Mouse (Mus musculus) Patski (cell line): Measurements from ENCODE around the gene Mrps23. TPM values are rescaled to one million over a fixed set of nuclear protein-coding genes. Genes with fewer than 3 reads are reported as not detected.

ENCODE experiments used
- ATAC-seq: fragments of 100-300 bp; one replicate; pipeline ENCODE4 v1.8.0; 2021
- CTCF ChIA-PET: fragments of 350-600 bp; sonication (Branson Sonifier 250); formaldehyde crosslinking; loops from one replicate; lab custom pipeline; 2022; ENCODE audit warnings: inconsistent platforms; lab: Charles Lee
- POLR2A ChIA-PET: fragments of 350-600 bp; sonication (Branson Sonifier 250); formaldehyde crosslinking; loops from one replicate; lab custom pipeline; 2022; ENCODE audit warnings: antibody characterized with exemption, inconsistent platforms; lab: Charles Lee
- DNase-seq: peaks from one replicate; pipeline ENCODE4 v3.0.0-alpha.2; 2011; ENCODE audit warnings: low read depth, low spot score
- H3K27me3 ChIP-seq: fragments of 371-371 bp; one replicate; pipeline ENCODE4 v1.5.1; 2021
- CTCF ChIP-seq: fragments of 100-300 bp; IDR thresholded peaks from one replicate; pipeline ENCODE4 v1.5.1; 2021
- in situ Hi-C: fragments of 300-500 bp; cut with MboI; formaldehyde crosslinking; loops from 3 replicates; pipeline ENCODE4 v1.11.1; 2018; ENCODE audit warnings: low pct_unique_long_range_greater_than_20kb, mixed read lengths
- polyA plus RNA-seq: library from polyadenylated mRNA; unstranded; gene quantifications from one replicate; pipeline ENCODE4 v1.2.3, GENCODE M21; 2021

The Mrps23 gene
- polyA plus RNA-seq, 1 experiment from 2014 or later: 105 TPM

DNA sequence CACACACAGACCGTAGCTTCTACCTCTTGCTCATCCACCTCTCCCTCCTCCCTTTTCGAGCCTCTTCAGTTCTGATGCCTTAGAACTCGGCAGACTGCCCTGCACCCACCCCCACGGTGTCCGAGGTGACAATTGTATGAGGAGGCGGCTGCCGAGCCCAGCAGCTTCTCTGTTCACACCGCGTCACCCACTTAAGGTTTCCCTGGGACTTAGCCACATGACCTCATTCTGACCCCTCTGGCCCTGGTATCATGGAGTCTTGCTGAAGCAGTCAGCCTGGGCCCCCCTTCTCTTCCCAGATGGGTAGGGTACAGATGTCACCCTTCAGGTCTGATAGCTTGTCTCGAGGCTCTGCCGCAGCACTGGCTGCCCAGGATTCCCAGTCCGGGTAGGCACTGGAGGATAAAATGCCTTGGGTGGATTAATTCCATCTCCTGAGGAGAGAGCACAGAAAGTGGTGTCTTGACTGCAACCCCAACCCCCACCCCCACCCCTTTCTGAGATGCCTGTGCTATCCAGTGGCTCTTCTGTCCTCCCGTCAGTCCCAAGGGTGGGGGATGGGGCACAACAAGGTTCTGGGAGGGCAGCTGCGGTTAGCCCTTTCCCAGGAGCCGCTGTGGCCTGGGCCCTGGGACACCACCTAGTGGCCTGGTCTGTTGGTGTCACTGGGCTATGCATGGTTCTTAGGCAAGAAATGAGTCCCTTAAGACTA, 42.4 kb upstream of the Mrps23 start:
- CTCF ChIA-PET: interaction anchor here (0.7 to 4.8 kb wide), 19 partner anchors 10 to 178 kb away, joined by 3 to 27 read pairs (median 4); partner anchors contain the start of gene Vezf1
- no peak for TF ChIP-seq CTCF
- no peaks in the 10 kb centered on the region for H3K27me3 ChIP-seq
- no peak for DNase-seq
- peak; percentile 61 for ATAC-seq
- in situ Hi-C loops: loop anchor here (5.0 kb wide), 1 partner anchor 65 kb away; the partner anchor contains the start of gene Cuedc1
- POLR2A ChIA-PET: interaction anchor here (0.6 to 2.8 kb wide), 12 partner anchors 10 to 113 kb away, joined by 3 to 20 read pairs (median 5); partner anchors contain the start of gene Vezf1

DNA sequence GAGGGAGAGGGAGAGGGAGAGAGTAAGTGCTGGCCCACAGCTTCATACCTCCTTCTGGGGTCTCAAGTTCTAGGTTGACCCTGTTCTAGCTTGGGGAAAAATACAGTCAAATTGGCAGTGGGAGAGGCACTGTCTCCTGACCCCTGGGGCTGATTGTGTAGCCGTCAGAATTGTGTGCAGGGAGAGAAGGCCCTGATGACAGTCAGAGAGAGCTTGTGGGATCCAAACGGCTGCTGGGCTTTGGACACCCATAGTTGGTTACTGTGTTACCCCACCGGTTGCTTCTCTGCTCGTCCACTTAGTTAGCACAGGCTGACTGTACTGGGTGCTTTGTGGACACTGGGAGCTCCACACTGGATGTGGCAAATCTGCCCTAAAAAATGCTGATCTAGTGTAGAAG, 41.4 kb upstream of the Mrps23 start:
- in situ Hi-C loops: loop anchor here (5.0 kb wide), 1 partner anchor 65 kb away; the partner anchor contains the start of gene Cuedc1
- ChIA-PET POLR2A (interaction anchor here (1.3 to 2.8 kb wide), 4 partner anchors 9 to 108 kb away, joined by 4 to 20 read pairs (median 6); partner anchors contain the start of gene Vezf1), CTCF (interaction anchor here (1.2 to 4.8 kb wide), 6 partner anchors 16 to 108 kb away, joined by 4 to 27 read pairs (median 7); no protein-coding TSS in a partner anchor)
- no peak for TF ChIP-seq CTCF
- no peak for ATAC-seq
- H3K27me3 ChIP-seq: no peaks in the 10 kb centered on the region
- DNase-seq: no peak

DNA sequence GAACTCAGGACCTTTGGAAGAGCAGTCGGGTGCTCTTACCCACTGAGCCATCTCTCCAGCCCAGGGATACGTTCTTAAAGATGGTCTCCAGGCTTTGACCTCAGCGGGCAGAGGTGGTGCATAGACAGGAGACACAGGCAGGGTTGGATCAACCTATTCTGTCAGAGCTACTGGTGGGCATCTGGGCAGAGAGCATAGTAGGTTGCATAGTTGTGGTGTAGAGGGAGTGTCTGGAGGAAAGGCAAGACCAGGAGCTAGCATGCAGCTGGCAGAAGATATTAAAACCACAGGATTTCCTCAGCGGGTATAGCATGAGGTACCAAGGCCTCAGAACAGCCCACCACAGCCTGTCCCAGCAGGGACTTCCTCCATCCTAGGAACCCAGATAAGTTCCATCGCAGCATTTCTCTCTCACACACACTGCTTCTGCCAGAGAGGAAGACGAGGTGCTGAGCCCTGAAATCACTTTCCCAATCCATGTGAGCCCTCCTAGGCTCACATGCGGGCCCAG, 39.9 kb upstream of the Mrps23 start:
- no peak for TF ChIP-seq CTCF
- H3K27me3 ChIP-seq: no peaks in the 10 kb centered on the region
- DNase-seq (no peak), ATAC-seq (no peak)
- ChIA-PET CTCF (interaction anchor here (1.0 to 1.7 kb wide), 4 partner anchors 13 to 190 kb away, joined by 3 to 7 read pairs (median 6); no protein-coding TSS in a partner anchor), POLR2A (interaction anchor here (0.9 to 1.5 kb wide), 3 partner anchors 16 to 95 kb away, joined by 3 to 10 read pairs (median 4); no protein-coding TSS in a partner anchor)
- in situ Hi-C loops: loop anchor here (5.0 kb wide), 1 partner anchor 67 kb away; the partner anchor contains the start of gene Cuedc1

DNA sequence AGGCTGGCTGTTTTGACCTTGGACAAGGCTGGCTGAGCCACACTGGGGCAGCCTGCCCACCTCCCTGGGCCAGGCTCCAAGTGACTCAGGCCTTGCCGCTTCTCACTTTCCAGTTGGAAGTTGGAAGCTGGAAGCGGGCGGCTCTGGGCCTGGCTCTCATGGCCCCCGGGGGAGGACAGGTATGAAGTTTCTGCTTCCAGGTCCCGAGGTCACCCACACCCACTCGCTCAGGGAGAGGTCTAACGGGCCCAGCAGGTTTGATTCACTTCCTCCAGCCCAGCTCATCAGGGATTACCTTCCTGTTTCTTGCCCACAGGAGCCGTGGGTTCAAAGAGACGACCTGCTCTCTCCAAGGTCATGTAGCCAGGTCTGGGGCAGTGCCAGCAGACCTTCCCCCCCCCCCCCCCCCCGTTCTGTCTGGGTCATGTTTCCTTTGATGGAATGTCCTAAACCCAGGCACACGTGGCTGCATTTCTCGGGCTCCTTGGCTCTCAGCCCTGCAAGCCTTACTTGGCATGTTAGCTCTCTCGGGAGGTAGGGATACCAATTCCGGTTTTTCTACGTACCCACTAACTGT, 39.3 kb upstream of the Mrps23 start:
- H3K27me3 ChIP-seq: no peaks in the 10 kb centered on the region
- no peak for DNase-seq
- no peak for TF ChIP-seq CTCF
- in situ Hi-C loops: loop anchor here (5.0 kb wide), 1 partner anchor 68 kb away; the partner anchor contains the start of gene Cuedc1
- ATAC-seq: peak; percentile 42
- ChIA-PET POLR2A (interaction anchor here (0.6 to 1.5 kb wide), 7 partner anchors 13 to 839 kb away, joined by 3 to 10 read pairs (median 3); no protein-coding TSS in a partner anchor), CTCF (interaction anchor here (1.0 to 1.7 kb wide), 5 partner anchors 12 to 190 kb away, joined by 3 to 7 read pairs (median 6); no protein-coding TSS in a partner anchor)

DNA sequence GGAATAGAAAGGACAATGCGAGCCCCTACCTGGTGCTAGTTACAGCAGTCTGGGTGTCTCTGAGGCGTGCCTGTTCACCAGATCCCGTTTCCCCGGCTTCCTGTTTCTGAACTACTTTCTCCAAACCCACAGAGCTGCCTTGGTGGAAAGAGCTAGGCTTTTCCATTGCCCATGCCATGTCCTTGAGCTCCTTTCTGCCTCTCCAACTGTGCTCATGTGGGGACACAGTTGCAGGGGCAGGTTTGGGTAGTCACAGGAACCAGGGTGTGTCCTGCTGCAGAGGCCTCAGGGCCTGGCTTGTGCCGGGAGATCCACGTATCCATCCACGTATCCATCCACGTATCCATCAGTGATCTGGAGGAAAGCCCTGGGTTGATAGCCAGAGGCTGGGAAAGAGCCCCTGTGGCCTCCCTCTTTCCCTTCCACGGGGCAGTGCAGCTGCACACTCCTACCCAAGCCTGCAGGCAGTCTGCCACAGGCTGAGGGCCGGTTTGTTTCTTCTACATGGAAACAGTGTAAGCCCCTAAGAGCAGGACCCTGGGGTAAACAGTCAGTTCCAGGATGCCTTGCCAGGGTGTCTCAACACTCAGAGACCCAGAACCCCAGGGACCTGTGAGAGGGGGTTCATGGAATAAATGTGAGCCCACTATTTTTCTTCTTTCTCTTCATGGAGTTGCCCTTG, 38.4 kb upstream of the Mrps23 start:
- no peak for TF ChIP-seq CTCF
- ATAC-seq: no peak
- DNase-seq: no peak
- no peaks in the 10 kb centered on the region for H3K27me3 ChIP-seq
- CTCF ChIA-PET: interaction anchor here (1.1 to 1.7 kb wide), 2 partner anchors 75 to 95 kb away, joined by 3 to 7 read pairs; no protein-coding TSS in a partner anchor
- POLR2A ChIA-PET: interaction anchor here (0.6 to 1.5 kb wide), 4 partner anchors 12 to 838 kb away, joined by 3 to 4 read pairs (median 4); no protein-coding TSS in a partner anchor
- in situ Hi-C loops: no loop called here

DNA sequence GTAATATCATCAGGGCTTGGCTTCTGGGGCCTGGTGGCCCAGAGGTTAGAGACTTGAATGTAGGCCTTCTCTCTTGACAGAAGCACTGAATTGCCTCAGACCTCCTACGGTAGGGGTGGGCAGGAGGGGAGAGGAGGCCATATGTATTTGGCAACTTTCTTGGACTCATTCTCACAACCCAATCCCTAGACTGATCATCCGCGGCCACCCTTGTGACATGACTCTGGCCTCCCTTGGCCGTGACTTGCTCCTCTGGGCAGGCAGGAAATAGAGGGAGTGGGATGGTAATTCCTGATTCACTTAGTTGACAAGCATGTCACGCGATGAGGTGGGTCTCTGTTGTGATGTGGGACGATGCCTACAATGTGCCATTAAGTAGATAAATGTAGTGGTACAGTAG, 37.7 kb upstream of the Mrps23 start:
- in situ Hi-C loops: no loop called here
- TF ChIP-seq CTCF: no peak
- ATAC-seq (no peak), DNase-seq (no peak)
- ChIA-PET CTCF (interaction anchor here (1.0 kb wide), 1 partner anchor 100 kb away, joined by 3 read pairs; no protein-coding TSS in a partner anchor), POLR2A (no interaction called here)
- no peaks in the 10 kb centered on the region for H3K27me3 ChIP-seq

DNA sequence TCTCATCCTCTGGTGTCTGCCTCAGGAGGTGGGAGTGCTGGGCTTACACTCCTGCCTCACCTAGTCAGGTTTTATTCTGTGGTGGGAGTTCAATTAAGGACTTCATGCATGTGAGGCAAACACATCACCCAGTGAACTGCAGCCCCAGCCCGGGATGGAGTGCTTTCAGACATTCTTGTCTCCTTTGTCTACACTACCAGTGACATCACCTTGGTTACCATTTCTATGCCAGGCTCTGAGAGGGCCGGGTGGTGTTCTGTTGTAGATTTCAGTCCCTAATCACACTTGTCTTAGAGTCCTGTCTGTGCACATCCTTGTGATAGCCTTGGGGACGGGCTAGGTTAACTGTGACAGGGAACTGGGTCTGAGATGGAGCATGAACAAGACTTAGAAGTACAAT, 35.6 kb upstream of the Mrps23 start:
- in situ Hi-C loops: no loop called here
- DNase-seq (no peak), ATAC-seq (no peak)
- ChIA-PET CTCF (interaction anchor here (1.5 kb wide), 1 partner anchor 97 kb away, joined by 3 read pairs; no protein-coding TSS in a partner anchor), POLR2A (no interaction called here)
- no peak for TF ChIP-seq CTCF
- H3K27me3 ChIP-seq: no peaks in the 10 kb centered on the region

DNA sequence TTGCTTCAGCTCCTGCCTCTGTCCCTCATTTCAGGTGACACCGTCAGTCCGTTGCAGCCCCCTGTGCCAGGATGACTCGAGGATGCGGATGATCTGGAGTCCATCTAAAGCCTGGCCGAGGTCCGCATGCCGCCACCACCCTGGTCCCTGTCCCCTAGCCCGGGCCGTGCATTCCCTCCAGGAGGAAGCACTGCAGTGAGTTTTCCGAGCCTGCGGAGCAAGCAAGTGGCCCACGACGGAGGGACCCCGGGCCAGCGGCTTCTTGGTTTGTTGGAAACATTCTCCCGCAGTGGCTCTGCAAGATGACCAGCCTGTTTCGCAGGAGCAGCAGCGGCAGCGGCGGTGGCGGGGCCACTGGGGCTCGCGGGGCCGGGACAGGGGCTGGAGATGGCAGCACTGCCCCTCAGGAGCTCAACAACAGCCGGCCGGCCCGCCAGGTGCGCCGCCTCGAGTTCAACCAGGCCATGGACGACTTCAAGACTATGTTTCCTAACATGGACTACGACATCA, 34.6 kb upstream of the Mrps23 start:
- no peaks in the 10 kb centered on the region for H3K27me3 ChIP-seq
- in situ Hi-C loops: no loop called here
- ATAC-seq (no peak), DNase-seq (no peak)
- POLR2A ChIA-PET: no interaction called here
- no peak for TF ChIP-seq CTCF
- CTCF ChIA-PET: interaction anchor here (0.8 to 1.5 kb wide), 2 partner anchors 9 to 98 kb away, joined by 3 to 4 read pairs; no protein-coding TSS in a partner anchor

DNA sequence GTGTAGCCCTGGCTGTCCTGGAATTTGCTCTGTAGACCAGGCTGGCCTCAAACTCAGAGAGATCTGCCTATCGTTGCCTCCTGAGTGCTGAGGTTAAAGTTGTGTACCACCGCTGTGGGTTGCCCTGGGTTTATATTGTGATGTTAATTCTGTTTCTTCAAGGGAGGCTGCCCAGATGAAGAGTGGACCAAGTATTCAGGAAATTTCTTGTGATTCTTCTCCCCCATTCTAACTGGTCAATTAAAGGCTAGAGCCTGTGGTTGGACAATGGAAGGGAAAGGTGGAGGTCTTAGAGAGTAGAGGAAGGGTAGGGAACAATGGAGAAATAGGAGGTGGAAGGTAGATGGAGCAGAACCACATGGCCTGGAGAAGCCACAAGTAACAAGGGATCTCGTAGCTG, 33.6 kb upstream of the Mrps23 start:
- H3K27me3 ChIP-seq: no peaks in the 10 kb centered on the region
- DNase-seq (no peak), ATAC-seq (no peak)
- TF ChIP-seq CTCF: no peak
- CTCF ChIA-PET: interaction anchor here (0.9 kb wide), 1 partner anchor 9 kb away, joined by 3 read pairs; no protein-coding TSS in a partner anchor
- in situ Hi-C loops: no loop called here
- POLR2A ChIA-PET: interaction anchor here (0.7 kb wide), 1 partner anchor 99 kb away, joined by 3 read pairs; no protein-coding TSS in a partner anchor
